Mouse (Mus musculus): ENCODE measurements around the gene Olfr1274-ps.

DNA sequence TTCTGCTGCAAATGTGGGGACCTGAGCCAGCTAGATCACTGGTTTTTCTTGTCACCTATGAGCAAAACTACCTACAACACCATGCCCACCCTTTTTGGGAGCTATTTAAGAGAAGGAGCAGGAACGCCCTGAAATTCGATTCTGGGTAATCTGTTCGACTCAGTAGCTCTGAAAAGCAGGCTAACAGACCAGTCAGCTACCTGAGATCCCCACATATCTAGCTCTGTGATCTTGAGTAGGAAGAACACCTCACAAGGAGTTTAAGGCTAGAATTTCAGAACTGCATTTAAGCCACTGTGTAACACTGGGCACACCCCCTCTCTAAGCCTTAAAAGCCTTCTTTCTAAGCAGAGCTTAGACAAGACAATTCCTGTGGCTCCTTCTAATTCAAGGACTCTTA is 53.9 kb downstream of the Olfr1274-ps start:
- TF ChIP-seq RCOR1 (IDR thresholded peaks at IDR 0.05; ENCODE audit: low read depth, low read length) (no peak), CTCF (IDR thresholded peaks at IDR 0.05 in 2 of 3, conservative IDR thresholded peaks at IDR 0.05 in 1 of 3; ENCODE audit: control insufficient read depth in 1 of 3, insufficient read depth in 1 of 3, low read depth in 2 of 3, low read length in 3 of 3, poor library complexity in 1 of 3, severe bottlenecking in 1 of 3) (no peak), ETS1 (IDR thresholded peaks at IDR 0.05; ENCODE audit: low read depth, low read length) (no peak), USF2 (IDR thresholded peaks at IDR 0.05; ENCODE audit: borderline replicate concordance in 1 of 2, insufficient read depth in 1 of 2, low read depth in 1 of 2, low read length in 2 of 2) (no peak), GABPA (IDR thresholded peaks at IDR 0.05; ENCODE audit: low read depth, low read length) (no peak), EP300 (IDR thresholded peaks at IDR 0.05; ENCODE audit: low read depth in 1 of 2, low read length in 2 of 2) (no peak)
